Mouse (Mus musculus): Measurements from ENCODE around the gene Lyzl4. TPM values are rescaled to one million over a fixed set of nuclear protein-coding genes. Genes with fewer than 3 reads are reported as not detected.
A peak's percentile ranks its signal among the peaks of the same experiment; 100 is the strongest.

Gene Lyzl4
- polyA plus RNA-seq, 1 experiment from 2014 or later: not detected

- Histone ChIP-seq H3K27ac (peak within 1 kb of the TSS; percentile 73), H3K9me3 (no peaks in the 10 kb centered on the region), H3K4me3 (peak within 1 kb of the TSS; percentile 61), H3K36me3 (replicated peaks) (no peaks in the 10 kb centered on the region), H3K4me1 (peaks cover 23% of the 10 kb centered on the region), H3K27me3 (ENCODE audit: poor library complexity, severe bottlenecking) (peaks cover 81% of the 10 kb centered on the region)
- under 1% methylated on average over 79 of the region's 79 CpGs for WGBS
- DNase-seq (ENCODE audit: extremely low spot score, low spot score): peak; percentile 69
Measured at GRCm38 (mm10) chr9:121642401-121643181, 695 bp upstream of the Lyzl4 start, which contains the start of gene Vipr1. Vipr1 (plus strand) TSS chr9:121642716.

GRCm38 (mm10) chr9:121641235-121641915 is 521 bp downstream of the Lyzl4 start:
- H3K27ac ChIP-seq: peak overlapping the region; percentile 73; the same call in 1 of the 2 replicates
- peaks cover 87% of the 10 kb centered on the region for H3K27me3 ChIP-seq (ENCODE audit: poor library complexity, severe bottlenecking)
- WGBS: 12% methylated on average over 27 of the region's 27 CpGs
- DNase-seq (ENCODE audit: extremely low spot score, low spot score): peak; percentile 24
- H3K4me3 ChIP-seq: peak overlapping the region; percentile 61
- no peaks in the 10 kb centered on the region for H3K9me3 ChIP-seq
- H3K36me3 ChIP-seq (replicated peaks): no peaks in the 10 kb centered on the region
- H3K4me1 ChIP-seq: peaks cover 23% of the 10 kb centered on the region

- H3K27ac ChIP-seq: no peak overlapping the region
- WGBS: 54% methylated on average over 16 of the region's 16 CpGs
- H3K9me3 ChIP-seq: no peaks in the 10 kb centered on the region
- H3K27me3 ChIP-seq (ENCODE audit: poor library complexity, severe bottlenecking): peaks cover 91% of the 10 kb centered on the region
- no peak for DNase-seq (ENCODE audit: extremely low spot score, low spot score)
- H3K36me3 ChIP-seq (replicated peaks): no peaks in the 10 kb centered on the region
- H3K4me3 ChIP-seq: no peak overlapping the region
- H3K4me1 ChIP-seq: peaks cover 23% of the 10 kb centered on the region
Measured at GRCm38 (mm10) chr9:121639790-121640189, 2.1 kb downstream of the Lyzl4 start.

GRCm38 (mm10) chr9:121635835-121636576 is 5.9 kb downstream of the Lyzl4 start:
- Histone ChIP-seq H3K9me3 (no peaks in the 10 kb centered on the region), H3K36me3 (replicated peaks) (no peaks in the 10 kb centered on the region), H3K27me3 (ENCODE audit: poor library complexity, severe bottlenecking) (peaks cover 63% of the 10 kb centered on the region), H3K27ac (no peak overlapping the region), H3K4me3 (no peak overlapping the region), H3K4me1 (no peaks in the 10 kb centered on the region; the same call in 1 of the 2 replicates)
- WGBS: 66% methylated on average over 7 of the region's 7 CpGs
- DNase-seq (ENCODE audit: extremely low spot score, low spot score): no peak

GRCm38 (mm10) chr9:121633306-121633705 is 8.6 kb downstream of the Lyzl4 start:
- Histone ChIP-seq H3K27me3 (ENCODE audit: poor library complexity, severe bottlenecking) (peaks cover 36% of the 10 kb centered on the region), H3K4me1 (no peaks in the 10 kb centered on the region), H3K27ac (no peak overlapping the region), H3K9me3 (no peaks in the 10 kb centered on the region), H3K36me3 (replicated peaks) (no peaks in the 10 kb centered on the region), H3K4me3 (no peak overlapping the region)
- 84% methylated on average over 6 of the region's 6 CpGs for WGBS
- DNase-seq (ENCODE audit: extremely low spot score, low spot score): no peak

GRCm38 (mm10) chr9:121632891-121633290 is 9.0 kb downstream of the Lyzl4 start:
- 90% methylated on average over 10 of the region's 10 CpGs for WGBS
- Histone ChIP-seq H3K27me3 (ENCODE audit: poor library complexity, severe bottlenecking) (peaks cover 32% of the 10 kb centered on the region), H3K36me3 (replicated peaks) (no peaks in the 10 kb centered on the region), H3K4me1 (no peaks in the 10 kb centered on the region), H3K4me3 (no peak overlapping the region), H3K9me3 (no peaks in the 10 kb centered on the region), H3K27ac (no peak overlapping the region)
- DNase-seq (ENCODE audit: extremely low spot score, low spot score): no peak

- Histone ChIP-seq H3K27me3 (ENCODE audit: poor library complexity, severe bottlenecking) (peaks cover 28% of the 10 kb centered on the region), H3K27ac (no peak overlapping the region), H3K4me1 (no peaks in the 10 kb centered on the region), H3K9me3 (no peaks in the 10 kb centered on the region), H3K4me3 (no peak overlapping the region), H3K36me3 (replicated peaks) (no peaks in the 10 kb centered on the region)
- no peak for DNase-seq (ENCODE audit: extremely low spot score, low spot score)
- WGBS: 71% methylated on average over 4 of the region's 4 CpGs
Measured at GRCm38 (mm10) chr9:121631946-121632345, 9.9 kb downstream of the Lyzl4 start.

- DNase-seq (ENCODE audit: extremely low spot score, low spot score): no peak
- no peaks in the 10 kb centered on the region for H3K9me3 ChIP-seq
- no peaks in the 10 kb centered on the region for H3K4me1 ChIP-seq
- H3K36me3 ChIP-seq (replicated peaks): no peaks in the 10 kb centered on the region
- H3K27ac ChIP-seq: no peak overlapping the region
- H3K27me3 ChIP-seq (ENCODE audit: poor library complexity, severe bottlenecking): peaks cover 15% of the 10 kb centered on the region
- WGBS: 79% methylated on average over 1 of the region's 1 CpGs
- no peak overlapping the region for H3K4me3 ChIP-seq
Measured at GRCm38 (mm10) chr9:121630627-121631026, 11.3 kb downstream of the Lyzl4 start.

GRCm38 (mm10) chr9:121624920-121625319 is 17.0 kb downstream of the Lyzl4 start:
- Histone ChIP-seq H3K4me1 (no peaks in the 10 kb centered on the region), H3K36me3 (replicated peaks) (no peaks in the 10 kb centered on the region), H3K27me3 (ENCODE audit: poor library complexity, severe bottlenecking) (no peaks in the 10 kb centered on the region), H3K27ac (no peak overlapping the region), H3K4me3 (no peak overlapping the region), H3K9me3 (no peaks in the 10 kb centered on the region)
- no peak for DNase-seq (ENCODE audit: extremely low spot score, low spot score)
- WGBS: 88% methylated on average over 2 of the region's 2 CpGs

- no peak overlapping the region for H3K4me3 ChIP-seq
- no peak for DNase-seq (ENCODE audit: extremely low spot score, low spot score)
- WGBS: 91% methylated on average over 4 of the region's 4 CpGs
- no peak overlapping the region for H3K27ac ChIP-seq
- H3K4me1 ChIP-seq: no peaks in the 10 kb centered on the region
- H3K9me3 ChIP-seq: no peaks in the 10 kb centered on the region
- H3K27me3 ChIP-seq (ENCODE audit: poor library complexity, severe bottlenecking): no peaks in the 10 kb centered on the region
- H3K36me3 ChIP-seq (replicated peaks): no peaks in the 10 kb centered on the region
Measured at GRCm38 (mm10) chr9:121623235-121623634, 18.7 kb downstream of the Lyzl4 start.

- Histone ChIP-seq H3K27me3 (ENCODE audit: poor library complexity, severe bottlenecking) (no peaks in the 10 kb centered on the region), H3K36me3 (replicated peaks) (no peaks in the 10 kb centered on the region), H3K9me3 (no peaks in the 10 kb centered on the region), H3K4me1 (no peaks in the 10 kb centered on the region), H3K27ac (no peak overlapping the region), H3K4me3 (no peak overlapping the region)
- DNase-seq (ENCODE audit: extremely low spot score, low spot score): no peak
- WGBS: 54% methylated on average over 7 of the region's 7 CpGs
Measured at GRCm38 (mm10) chr9:121619441-121619840, 22.5 kb downstream of the Lyzl4 start.

- no peak overlapping the region for H3K27ac ChIP-seq
- H3K9me3 ChIP-seq: no peaks in the 10 kb centered on the region
- no peaks in the 10 kb centered on the region; the same call in 1 of the 2 replicates for H3K4me1 ChIP-seq
- no peaks in the 10 kb centered on the region for H3K36me3 ChIP-seq (replicated peaks)
- no peak for DNase-seq (ENCODE audit: extremely low spot score, low spot score)
- H3K27me3 ChIP-seq (ENCODE audit: poor library complexity, severe bottlenecking): no peaks in the 10 kb centered on the region
- no peak overlapping the region for H3K4me3 ChIP-seq
- WGBS: 65% methylated on average over 3 of the region's 3 CpGs
Measured at GRCm38 (mm10) chr9:121616471-121616870, 25.4 kb downstream of the Lyzl4 start.
